Mouse (Mus musculus) layer of hippocampus, postnatal 10 days (tissue): ENCODE measurements at regions not wholly inside any gene's neighbourhood (a gene's known extent, or its start where the extent isn't known, plus 50 kb on each side); places are given as distances from the start of the nearest gene placed in this dataset.

Experiments
- DNase-seq, 2 experiments: peaks; one replicate each; pipeline ENCODE4 v3.0.0; 2021; ENCODE audit warnings: low spot score in 2 of 2

- DNase-seq, result no peak
Observed at GRCm38 (mm10) chr3:70097813-70098212, 90.4 kb downstream of the Otol1 start.

- peak in 1 of 2 experiments; percentile 14 for DNase-seq
Observed at GRCm38 (mm10) chr3:70102091-70102490, 94.7 kb downstream of the Otol1 start.

- peak; percentile 21 to 47 for DNase-seq
Observed at GRCm38 (mm10) chr3:70102593-70103213, 95.3 kb downstream of the Otol1 start.

GRCm38 (mm10) chr3:70103983-70104827 lies 96.8 kb downstream of the Otol1 start:
- DNase-seq, result peak; percentile 89 to 93

GRCm38 (mm10) chr3:70104828-70105399 lies 97.5 kb downstream of the Otol1 start:
- DNase-seq, result peak; percentile 78 to 87

- DNase-seq, result no peak
Observed at GRCm38 (mm10) chr3:70105561-70105960, 98.1 kb downstream of the Otol1 start.

GRCm38 (mm10) chr3:70106141-70106540 lies 98.7 kb downstream of the Otol1 start:
- no peak for DNase-seq

GRCm38 (mm10) chr3:70126212-70126611 lies 118.8 kb downstream of the Otol1 start:
- no peak for DNase-seq

GRCm38 (mm10) chr3:70130241-70131029 lies 123.0 kb downstream of the Otol1 start:
- DNase-seq, result no peak

GRCm38 (mm10) chr3:70134963-70135362 lies 127.5 kb downstream of the Otol1 start:
- no peak for DNase-seq

- DNase-seq, result no peak
Observed at GRCm38 (mm10) chr3:70138488-70138887, 131.1 kb downstream of the Otol1 start.

GRCm38 (mm10) chr3:70138926-70139325 lies 131.5 kb downstream of the Otol1 start:
- DNase-seq, result no peak

GRCm38 (mm10) chr3:70145728-70146127 lies 138.3 kb downstream of the Otol1 start:
- no peak for DNase-seq

- DNase-seq, result no peak
Observed at GRCm38 (mm10) chr3:70151156-70151555, 143.7 kb downstream of the Otol1 start.

- no peak for DNase-seq
Observed at GRCm38 (mm10) chr3:70160043-70160442, 152.6 kb downstream of the Otol1 start.

GRCm38 (mm10) chr3:70171667-70172066 lies 164.3 kb downstream of the Otol1 start:
- DNase-seq, result no peak

GRCm38 (mm10) chr3:70176391-70176790 lies 169.0 kb downstream of the Otol1 start:
- DNase-seq, result no peak

- no peak for DNase-seq
Observed at GRCm38 (mm10) chr3:70181611-70182010, 174.2 kb downstream of the Otol1 start.

GRCm38 (mm10) chr3:70190741-70191140 lies 183.3 kb downstream of the Otol1 start:
- no peak for DNase-seq

GRCm38 (mm10) chr3:70196671-70197070 lies 189.3 kb downstream of the Otol1 start:
- no peak for DNase-seq

- no peak for DNase-seq
Observed at GRCm38 (mm10) chr3:70198890-70199289, 191.5 kb downstream of the Otol1 start.
